Mouse (Mus musculus): Measurements from ENCODE around the gene Prss22.

- peak; percentile 45 for TF ChIP-seq CTCF (IDR thresholded peaks at IDR 0.05; ENCODE audit: low read depth)
- TF ChIP-seq EP300 (optimal IDR thresholded peaks at IDR 0.05), result no peak
These were observed 29.1 kb downstream of the Prss22 start for GRCm38 (mm10) chr17:23968780-23969179.

All from stomach, postnatal 0 days (tissue).